In genomic region chrX:6853466-6853865, GRCm38 (mm10) we compare ENCODE assay signal across 24 mouse cellular contexts.
DNase-seq lines count a peak whose midpoint lies in the region; ATAC-seq and TF ChIP-seq lines count a peak whose summit lies in the region.
"Had no signal": no experiment of that assay in that cellular context is flagged by ENCODE, and none has a peak within 500 bp of the region (broad histone marks: within the 10 kb centered on the region; RNA-seq: fewer than 3 reads in every experiment).

No protein-coding gene starts in this region.

- ATAC-seq in frontal cortex, adult (ENCODE audit: low TSS enrichment), result peak; percentile 65; the same call in 1 of the 2 replicates
- ATAC-seq in forebrain, embryonic 16.5 days, result no peak
- ATAC-seq: activated CD4-positive, CD25-positive, alpha-beta regulatory T cell, adult 4 months; CD4-positive, CD25-positive, alpha-beta regulatory T cell, adult 4 months; Patski had no signal

- no peak overlapping the region for H3K9ac ChIP-seq in CH12.LX (ENCODE audit: insufficient read depth, low read depth)
- H3K9ac ChIP-seq in forebrain, embryonic 16.5 days (replicated peaks; ENCODE audit: low read depth, low read length), result no peak overlapping the region

- DNase-seq in frontal cortex, postnatal 14 days (ENCODE audit: low spot score in 2 of 2), result no peak
- DNase-seq in CH12.LX (ENCODE audit: extremely low read depth), result peak; percentile 12
- DNase-seq in brain, adult 2 months (ENCODE audit: low read depth, low spot score), result peak; percentile 3
- peak; percentile 1 for DNase-seq in brain, embryonic 14.5 days (ENCODE audit: low read depth)
- no peak for DNase-seq in lung, postnatal 36 days
- DNase-seq in embryo, embryonic 9.5 days (ENCODE audit: extremely low spot score), result no peak
- DNase-seq: adrenal gland, adult 2 months; adrenal gland, adult 8-10 months; adrenal gland, postnatal 10 days; adrenal gland, postnatal 14 days; adrenal gland, postnatal 25 days; adrenal gland, postnatal 36 days; B cell, adult 2 months; cerebellum, adult 11 months; cerebellum, adult 11-12 months; cerebellum, adult 18-20 months; cerebellum, adult 2 months; cerebellum, adult 8-10 months had no signal

- peak overlapping the region; percentile 67; the same call in 1 of the 2 replicates for H3K4me2 ChIP-seq in CH12.LX (ENCODE audit: insufficient read depth, low read depth, poor library complexity, severe bottlenecking)
- no peak overlapping the region for H3K4me2 ChIP-seq in forebrain, embryonic 16.5 days (ENCODE audit: low read length)

- H3K4me1 ChIP-seq in CH12.LX (ENCODE audit: control insufficient read depth in 1 of 2, insufficient read depth in 2 of 2), result peaks cover 3 to 7% of the 10 kb centered on the region in 2 experiments; a peak in 3 of 4 replicates
- H3K4me1 ChIP-seq in forebrain, embryonic 16.5 days (replicated peaks; ENCODE audit: control insufficient read depth, insufficient read depth, low read length), result no peaks in the 10 kb centered on the region

- TF ChIP-seq POLR2A in CH12.LX (IDR thresholded peaks at IDR 0.05; ENCODE audit: low read depth, low read length), result no peak
- no peak for TF ChIP-seq POLR2A in brain, embryonic 14.5 days (IDR thresholded peaks at IDR 0.05; ENCODE audit: borderline replicate concordance, extremely low read depth, insufficient read depth, insufficient read length, poor library complexity, severe bottlenecking)

- no peak for TF ChIP-seq CTCF in CH12.LX (conservative IDR thresholded peaks at IDR 0.05 in 1 of 2, IDR thresholded peaks at IDR 0.05 in 1 of 2; ENCODE audit: low read depth in 2 of 2, low read length in 2 of 2)
- TF ChIP-seq CTCF in brain, embryonic 14.5 days (IDR thresholded peaks at IDR 0.05; ENCODE audit: borderline replicate concordance, extremely low read depth, insufficient read depth, insufficient read length), result no peak

- peak; percentile 51; the same call in 1 of the 2 replicates for TF ChIP-seq EP300 in CH12.LX (IDR thresholded peaks at IDR 0.05; ENCODE audit: low read length)

- in situ Hi-C loops in CH12.LX (cut with MboI; ENCODE audit: low pct_ligation_motif_present, low pct_unique_long_range_greater_than_20kb, low sequenced_read_pairs), result no loop called here

- 61% methylated on average over 3 of the region's 3 CpGs for WGBS in forebrain, embryonic 16.5 days

- H3K9me3 ChIP-seq in CH12.LX (replicated peaks; ENCODE audit: low read length), result no peaks in the 10 kb centered on the region
- H3K9me3 ChIP-seq in forebrain, embryonic 16.5 days (ENCODE audit: control insufficient read depth, low read length), result no peaks in the 10 kb centered on the region
- H3K9me3 ChIP-seq: G1E had no signal

- no peak overlapping the region for H3K4me3 ChIP-seq in CH12.LX (replicated peaks in 1 of 3; ENCODE audit: low read depth in 2 of 3, low read length in 2 of 3, poor library complexity in 1 of 3)
- H3K4me3 ChIP-seq in forebrain, embryonic 16.5 days (replicated peaks; ENCODE audit: low read length), result no peak overlapping the region

- no peak overlapping the region for H3K27ac ChIP-seq in CH12.LX (ENCODE audit: insufficient read depth, low read depth)
- H3K27ac ChIP-seq in forebrain, embryonic 16.5 days (ENCODE audit: low read length), result no peak overlapping the region

- no peaks in the 10 kb centered on the region for H3K36me3 ChIP-seq in CH12.LX (replicated peaks in 1 of 2; ENCODE audit: control insufficient read depth in 1 of 2, insufficient read depth in 1 of 2, low read length in 1 of 2)
- H3K36me3 ChIP-seq in forebrain, embryonic 16.5 days (ENCODE audit: control insufficient read depth, insufficient read depth), result no peaks in the 10 kb centered on the region
- H3K36me3 ChIP-seq: G1E had no signal

- H3K27me3 ChIP-seq in CH12.LX (replicated peaks), result no peaks in the 10 kb centered on the region
- no peaks in the 10 kb centered on the region for H3K27me3 ChIP-seq in forebrain, embryonic 16.5 days (replicated peaks; ENCODE audit: control insufficient read depth, insufficient read depth, low read length)

- TF ChIP-seq RAD21 in CH12.LX (IDR thresholded peaks at IDR 0.05; ENCODE audit: low read depth, low read length), result no peak

- dilution Hi-C loops in CH12.LX (cut with MboI; ENCODE audit: extremely low pct_ligation_motif_present, extremely low pct_unique_long_range_greater_than_20kb, low sequenced_read_pairs), result no loop called here

- H3K79me2 ChIP-seq in CH12.LX (replicated peaks; ENCODE audit: control insufficient read depth, extremely low read depth, insufficient read depth, poor library complexity, severe bottlenecking), result no peaks in the 10 kb centered on the region

TF ChIP-seq in CH12.LX, 34 proteins besides CTCF, POLR2A, EP300 and RAD21:
- TF ChIP-seq SIN3A (IDR thresholded peaks at IDR 0.05; ENCODE audit: low read length), result no peak
- peak; percentile 84 for TF ChIP-seq ZNF384 (IDR thresholded peaks at IDR 0.05; ENCODE audit: low read depth, low read length)
- TF ChIP-seq SMC3 (IDR thresholded peaks at IDR 0.05; ENCODE audit: low read depth, low read length), result no peak
- TF ChIP-seq MEF2A (IDR thresholded peaks at IDR 0.05; ENCODE audit: borderline replicate concordance, low read depth, low read length), result peak; percentile 31; the same call in 1 of the 2 replicates

Comparison
In these comparisons a context has a peak if more than half of its experiments do, and no peak if none do; other contexts are left out.
1. DNase-seq: peak in CH12.LX (single experiment), brain, adult 2 months (single experiment) and brain, embryonic 14.5 days (single experiment); none in frontal cortex, postnatal 14 days (0 of 2), lung, postnatal 36 days (single experiment) and embryo, embryonic 9.5 days (single experiment).